In the genomic region with DNA sequence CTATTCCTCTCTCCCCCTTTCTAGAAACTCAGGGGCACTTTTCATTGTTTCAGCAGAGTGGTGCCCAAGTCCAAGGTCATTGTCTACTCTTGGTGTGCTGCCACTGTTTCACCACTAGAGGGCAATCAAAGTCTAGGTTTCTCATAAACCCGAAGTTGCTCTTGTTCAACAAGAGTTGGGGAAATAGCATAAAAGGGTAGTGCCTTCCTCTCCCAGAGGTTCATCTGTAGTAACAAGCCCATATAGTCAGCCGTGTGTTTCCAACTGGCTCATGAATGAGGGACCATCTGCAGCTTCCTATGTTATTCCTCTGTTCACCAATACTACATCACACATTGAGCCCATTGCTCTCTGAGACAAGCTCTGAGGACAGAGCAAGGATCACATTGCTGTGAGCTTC, we compare ENCODE assay signal across 10 mouse cellular contexts.
DNase-seq lines count a peak whose midpoint lies in the region; ATAC-seq and TF ChIP-seq lines count a peak whose summit lies in the region.
"Had no signal": no experiment of that assay in that cellular context is flagged by ENCODE, and none has a peak within 500 bp of the region (broad histone marks: within the 10 kb centered on the region; RNA-seq: fewer than 3 reads in every experiment).

No protein-coding gene starts in this region.

- no peak for TF ChIP-seq POLR2A in limb, embryonic 14.5 days (IDR thresholded peaks at IDR 0.05; ENCODE audit: borderline replicate concordance, extremely low read depth, insufficient read depth, insufficient read length)

- H3K9me3 ChIP-seq in limb, embryonic 14.5 days (ENCODE audit: control insufficient read depth, low read length): no peaks in the 10 kb centered on the region
- no peaks in the 10 kb centered on the region for H3K9me3 ChIP-seq in neural tube, embryonic 15.5 days (replicated peaks)
- H3K9me3 ChIP-seq: embryonic facial prominence, embryonic 12.5 days had no signal

- peak; percentile 3 to 9 for DNase-seq in urinary bladder, adult 18-20 months (ENCODE audit: low spot score in 2 of 2)
- no peak for DNase-seq in urinary bladder, adult 2 months (ENCODE audit: low spot score)
- peak; percentile 15 for DNase-seq in cerebellum, adult 9-11 months
- peak; percentile 16 for DNase-seq in gastrocnemius, postnatal 14 days
- DNase-seq in kidney, postnatal 14 days: peak; percentile 57
- peak; percentile 84 for DNase-seq in limb, embryonic 14.5 days (ENCODE audit: low spot score)
- DNase-seq in urinary bladder, postnatal 36 days (ENCODE audit: low spot score in 2 of 2): peak; percentile 2 to 24

- no peaks in the 10 kb centered on the region for H3K36me3 ChIP-seq in limb, embryonic 14.5 days (ENCODE audit: control insufficient read depth, insufficient read depth, low read length)
- H3K36me3 ChIP-seq in neural tube, embryonic 15.5 days: no peaks in the 10 kb centered on the region
- H3K36me3 ChIP-seq: embryonic facial prominence, embryonic 12.5 days had no signal

- ATAC-seq in limb, embryonic 14.5 days (ENCODE audit: low FRiP score, low read depth): no peak
- peak; percentile 41; the same call in 1 of the 2 replicates for ATAC-seq in neural tube, embryonic 15.5 days (ENCODE audit: low FRiP score)

- H3K27ac ChIP-seq in limb, embryonic 14.5 days (replicated peaks; ENCODE audit: low read depth, low read length): no peak overlapping the region
- no peak overlapping the region for H3K27ac ChIP-seq in neural tube, embryonic 15.5 days (replicated peaks)
- H3K27ac ChIP-seq: embryonic facial prominence, embryonic 12.5 days had no signal

- 0% methylated on average over 2 of the region's 2 CpGs for WGBS in limb, embryonic 14.5 days
- 4% methylated on average over 2 of the region's 2 CpGs for WGBS in neural tube, embryonic 15.5 days

- intact Hi-C loops in gastrocnemius, postnatal 14 days (cut with DNase I; ENCODE audit: low total_unique reads): no loop called here

- no peak overlapping the region for H3K4me2 ChIP-seq in limb, embryonic 14.5 days (replicated peaks; ENCODE audit: low read depth, low read length, severe bottlenecking)
- no peak overlapping the region for H3K4me2 ChIP-seq in neural tube, embryonic 15.5 days
- H3K4me2 ChIP-seq: embryonic facial prominence, embryonic 12.5 days had no signal

- no peaks in the 10 kb centered on the region for H3K27me3 ChIP-seq in limb, embryonic 14.5 days (ENCODE audit: control insufficient read depth, insufficient read depth, low read length)
- H3K27me3 ChIP-seq in neural tube, embryonic 15.5 days (replicated peaks): no peaks in the 10 kb centered on the region
- H3K27me3 ChIP-seq: embryonic facial prominence, embryonic 12.5 days had no signal

- H3K9ac ChIP-seq in limb, embryonic 14.5 days (ENCODE audit: low read depth, low read length, severe bottlenecking): no peak overlapping the region
- no peak overlapping the region for H3K9ac ChIP-seq in neural tube, embryonic 15.5 days (replicated peaks)
- H3K9ac ChIP-seq: embryonic facial prominence, embryonic 12.5 days had no signal

- H3K4me3 ChIP-seq in limb, embryonic 14.5 days (replicated peaks; ENCODE audit: low read length): no peak overlapping the region
- H3K4me3 ChIP-seq in neural tube, embryonic 15.5 days (replicated peaks): no peak overlapping the region
- H3K4me3 ChIP-seq: embryonic facial prominence, embryonic 12.5 days; myocyte had no signal

- no peaks in the 10 kb centered on the region for H3K4me1 ChIP-seq in limb, embryonic 14.5 days (ENCODE audit: control insufficient read depth, insufficient read depth, low read length)
- H3K4me1 ChIP-seq in neural tube, embryonic 15.5 days: no peaks in the 10 kb centered on the region
- H3K4me1 ChIP-seq: embryonic facial prominence, embryonic 12.5 days had no signal
